Mouse (Mus musculus): Measurements from ENCODE around the gene Ormdl3. TPM values are rescaled to one million over a fixed set of nuclear protein-coding genes. Genes with fewer than 3 reads are reported as not detected.

Ormdl3 gene
- polyA plus RNA-seq, 2 experiments = 12.9 to 76.8 TPM

DNA sequence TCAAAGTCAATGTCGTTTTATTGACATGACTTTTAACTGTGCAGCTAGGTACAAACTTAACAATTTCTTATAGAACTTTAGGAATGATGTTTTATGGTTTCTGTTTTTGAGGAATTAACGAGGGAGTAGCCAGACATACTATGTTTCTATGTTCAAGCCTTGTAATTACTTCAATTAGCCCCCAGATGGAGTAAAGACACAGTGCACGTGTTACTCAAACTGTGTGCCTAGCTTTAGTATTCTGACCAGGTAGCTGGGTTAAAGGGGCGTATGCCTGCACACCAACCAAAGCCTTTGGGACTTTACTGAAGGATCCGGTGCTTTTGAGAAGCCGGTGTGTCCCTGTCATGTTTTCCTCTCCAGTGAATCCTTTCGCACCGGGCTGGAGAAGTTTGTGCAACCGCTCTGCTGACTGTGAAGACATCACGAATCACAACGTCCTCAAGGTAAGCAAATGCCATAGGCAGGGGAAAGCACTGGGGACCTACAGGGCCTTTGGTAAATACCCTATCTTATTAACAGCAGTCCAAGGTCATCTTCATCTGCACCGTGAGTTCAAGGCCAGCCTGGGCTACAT lies 32.0 kb downstream of the Ormdl3 start:
- no peak for ATAC-seq (ENCODE audit: low FRiP score, low read depth)
- WGBS = 62% methylated on average over 12 of the region's 12 CpGs
- H3K9me3 ChIP-seq (ENCODE audit: control insufficient read depth, low read length) = no peaks in the 10 kb centered on the region
- H3K4me3 ChIP-seq (replicated peaks; ENCODE audit: low read length) = no peak overlapping the region
- H3K4me2 ChIP-seq (replicated peaks; ENCODE audit: low read depth, low read length, severe bottlenecking) = no peak overlapping the region
- no peak overlapping the region for H3K9ac ChIP-seq (ENCODE audit: low read depth, low read length, severe bottlenecking)
- peaks cover 5% of the 10 kb centered on the region; the same call in 1 of the 2 replicates for H3K4me1 ChIP-seq (ENCODE audit: control insufficient read depth, insufficient read depth, low read length)
- H3K36me3 ChIP-seq (ENCODE audit: control insufficient read depth, insufficient read depth, low read length) = no peaks in the 10 kb centered on the region
- DNase-seq (ENCODE audit: low spot score) = no peak
- H3K27me3 ChIP-seq (ENCODE audit: control insufficient read depth, insufficient read depth, low read length) = peaks cover 3% of the 10 kb centered on the region
- H3K27ac ChIP-seq (replicated peaks; ENCODE audit: low read depth, low read length) = no peak overlapping the region
- no peak for TF ChIP-seq POLR2A (IDR thresholded peaks at IDR 0.05; ENCODE audit: borderline replicate concordance, extremely low read depth, insufficient read depth, insufficient read length)

DNA sequence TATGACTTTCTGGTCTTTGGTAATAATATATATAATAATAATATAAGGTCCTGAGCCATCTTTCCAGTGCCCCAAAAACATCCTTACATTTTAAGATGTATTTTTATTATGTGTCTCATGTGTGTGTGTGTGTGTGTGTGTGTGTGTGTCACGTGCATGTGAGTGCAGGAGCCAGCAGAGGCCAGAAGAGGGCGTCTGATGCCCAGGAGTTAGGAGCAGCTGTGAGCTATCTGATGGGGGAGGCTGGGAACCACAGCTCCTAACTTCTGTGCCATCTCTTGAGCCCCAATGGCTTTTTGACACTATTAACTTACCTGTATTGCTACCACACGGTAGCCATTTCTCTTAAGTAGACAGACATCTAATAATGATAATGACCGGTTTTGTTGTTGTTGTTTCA lies 33.2 kb downstream of the Ormdl3 start:
- DNase-seq (ENCODE audit: low spot score) = no peak

DNA sequence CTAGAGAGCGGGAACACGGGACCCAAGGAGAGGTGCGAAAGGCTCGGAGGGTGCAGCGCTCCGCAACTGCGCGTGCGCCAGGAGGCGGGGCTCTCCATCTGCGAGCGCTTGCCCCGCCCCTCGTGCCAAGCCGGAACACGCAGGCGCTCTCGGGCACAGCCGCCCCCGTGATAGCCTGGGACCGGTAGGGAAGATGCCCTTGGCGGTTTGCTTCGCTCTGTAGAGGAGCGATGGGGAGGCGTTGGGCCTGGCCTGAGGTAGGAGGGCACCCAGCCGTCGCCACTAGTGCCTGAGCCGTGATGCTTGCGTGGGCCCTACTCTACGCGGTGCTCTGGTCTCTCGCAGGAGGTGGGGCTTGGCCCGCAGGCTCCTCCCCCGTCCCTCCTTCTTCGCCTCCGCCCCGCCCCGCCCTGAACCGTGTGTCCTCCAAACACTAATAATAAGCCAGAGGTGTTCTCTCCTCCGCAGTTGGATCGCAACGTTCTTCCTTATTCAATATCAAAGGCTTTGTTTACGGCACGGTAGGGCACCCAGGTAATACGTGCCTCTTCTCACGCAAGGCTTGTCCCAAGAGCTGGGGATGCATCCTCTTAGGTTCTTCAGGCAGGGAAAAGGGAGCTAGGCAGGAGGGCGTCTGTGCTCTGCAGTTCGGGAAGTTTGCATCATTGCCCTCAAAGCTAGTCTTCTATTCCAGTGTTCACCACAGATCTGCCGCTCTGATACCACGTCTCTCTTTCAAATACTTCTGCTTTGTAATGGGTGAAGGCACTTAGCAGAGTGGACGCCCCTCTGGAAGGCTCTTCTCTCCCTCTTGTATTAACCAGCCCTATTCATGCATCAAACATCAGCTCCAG lies 36.0 kb downstream of the Ormdl3 start, which contains the start of gene Zpbp2:
Zpbp2 (plus strand) TSS at position 123 of the 854 bp plus-strand sequence.
- Histone ChIP-seq H3K4me3 (replicated peaks; ENCODE audit: low read length) (peak within 1 kb of the TSS; percentile 66), H3K4me2 (replicated peaks; ENCODE audit: low read depth, low read length, severe bottlenecking) (peak within 1 kb of the TSS; percentile 75), H3K27ac (replicated peaks; ENCODE audit: low read depth, low read length) (peak within 1 kb of the TSS; percentile 45; the same call in 1 of the 2 replicates), H3K4me1 (ENCODE audit: control insufficient read depth, insufficient read depth, low read length) (peaks cover 5% of the 10 kb centered on the region; the same call in 1 of the 2 replicates), H3K36me3 (ENCODE audit: control insufficient read depth, insufficient read depth, low read length) (no peaks in the 10 kb centered on the region), H3K27me3 (ENCODE audit: control insufficient read depth, insufficient read depth, low read length) (peaks cover 39% of the 10 kb centered on the region), H3K9me3 (ENCODE audit: control insufficient read depth, low read length) (no peaks in the 10 kb centered on the region), H3K9ac (ENCODE audit: low read depth, low read length, severe bottlenecking) (peak within 1 kb of the TSS; percentile 57)
- peak; percentile 97 for ATAC-seq (ENCODE audit: low FRiP score, low read depth)
- peak; percentile 90 for DNase-seq (ENCODE audit: low spot score)
- 0 out of 2 replicates have a peak, but pooled peaks have one; percentile 48 for TF ChIP-seq POLR2A (IDR thresholded peaks at IDR 0.05; ENCODE audit: borderline replicate concordance, extremely low read depth, insufficient read depth, insufficient read length)
- under 1% methylated on average over 46 of the region's 51 CpGs for WGBS

More for the DNA sequence above, 33.2 kb downstream of the Ormdl3 start:
- ATAC-seq (ENCODE audit: low FRiP score, low read depth) = no peak
- peaks cover 5% of the 10 kb centered on the region; the same call in 1 of the 2 replicates for H3K4me1 ChIP-seq (ENCODE audit: control insufficient read depth, insufficient read depth, low read length)
- H3K27ac ChIP-seq (replicated peaks; ENCODE audit: low read depth, low read length) = no peak overlapping the region
- no peaks in the 10 kb centered on the region for H3K36me3 ChIP-seq (ENCODE audit: control insufficient read depth, insufficient read depth, low read length)
- peaks cover 16% of the 10 kb centered on the region for H3K27me3 ChIP-seq (ENCODE audit: control insufficient read depth, insufficient read depth, low read length)
- no peak overlapping the region for H3K9ac ChIP-seq (ENCODE audit: low read depth, low read length, severe bottlenecking)
- H3K9me3 ChIP-seq (ENCODE audit: control insufficient read depth, low read length) = no peaks in the 10 kb centered on the region
- TF ChIP-seq POLR2A (IDR thresholded peaks at IDR 0.05; ENCODE audit: borderline replicate concordance, extremely low read depth, insufficient read depth, insufficient read length) = no peak
- H3K4me2 ChIP-seq (replicated peaks; ENCODE audit: low read depth, low read length, severe bottlenecking) = no peak overlapping the region
- H3K4me3 ChIP-seq (replicated peaks; ENCODE audit: low read length) = no peak overlapping the region
- 94% methylated on average over 4 of the region's 4 CpGs for WGBS

- DNase-seq (ENCODE audit: low spot score) = no peak
- H3K4me3 ChIP-seq (replicated peaks; ENCODE audit: low read length) = peak overlapping the region; percentile 66
- H3K27ac ChIP-seq (replicated peaks; ENCODE audit: low read depth, low read length) = no peak overlapping the region
- H3K4me1 ChIP-seq (ENCODE audit: control insufficient read depth, insufficient read depth, low read length) = peaks cover 5% of the 10 kb centered on the region; the same call in 1 of the 2 replicates
- peaks cover 47% of the 10 kb centered on the region for H3K27me3 ChIP-seq (ENCODE audit: control insufficient read depth, insufficient read depth, low read length)
- 17% methylated on average over 20 of the region's 20 CpGs for WGBS
- no peak for ATAC-seq (ENCODE audit: low FRiP score, low read depth)
- H3K9me3 ChIP-seq (ENCODE audit: control insufficient read depth, low read length) = no peaks in the 10 kb centered on the region
- no peaks in the 10 kb centered on the region for H3K36me3 ChIP-seq (ENCODE audit: control insufficient read depth, insufficient read depth, low read length)
- TF ChIP-seq POLR2A (IDR thresholded peaks at IDR 0.05; ENCODE audit: borderline replicate concordance, extremely low read depth, insufficient read depth, insufficient read length) = no peak
- peak overlapping the region; percentile 75 for H3K4me2 ChIP-seq (replicated peaks; ENCODE audit: low read depth, low read length, severe bottlenecking)
- H3K9ac ChIP-seq (ENCODE audit: low read depth, low read length, severe bottlenecking) = peak overlapping the region; percentile 57; the same call in 1 of the 2 replicates
Observed at GRCm38 (mm10) chr11:98550311-98550974, 36.7 kb downstream of the Ormdl3 start.

DNA sequence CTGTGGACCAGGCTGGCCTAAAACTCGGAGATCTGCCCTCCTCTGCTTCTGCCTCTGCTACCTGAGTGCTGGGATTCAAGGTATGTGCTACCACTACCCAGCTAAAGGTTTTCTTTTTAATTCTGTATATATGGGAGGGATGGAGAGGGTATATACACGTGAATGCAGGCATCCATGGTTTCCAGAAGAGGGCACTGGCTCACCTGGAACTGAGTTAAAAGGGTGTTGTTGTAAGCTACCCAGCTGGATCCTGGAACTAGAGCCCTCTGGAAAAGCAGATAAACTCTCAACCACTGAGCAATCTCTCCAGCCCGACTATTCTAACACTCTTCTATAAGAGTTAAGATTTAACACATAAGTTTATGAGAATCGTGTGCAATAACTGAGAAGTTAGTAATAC lies 37.8 kb downstream of the Ormdl3 start:
- H3K36me3 ChIP-seq (ENCODE audit: control insufficient read depth, insufficient read depth, low read length) = no peaks in the 10 kb centered on the region
- H3K27me3 ChIP-seq (ENCODE audit: control insufficient read depth, insufficient read depth, low read length) = peaks cover 50% of the 10 kb centered on the region
- H3K4me3 ChIP-seq (replicated peaks; ENCODE audit: low read length) = no peak overlapping the region
- H3K9ac ChIP-seq (ENCODE audit: low read depth, low read length, severe bottlenecking) = no peak overlapping the region
- no peak for DNase-seq (ENCODE audit: low spot score)
- 69% methylated on average over 4 of the region's 4 CpGs for WGBS
- H3K4me2 ChIP-seq (replicated peaks; ENCODE audit: low read depth, low read length, severe bottlenecking) = no peak overlapping the region
- no peak overlapping the region for H3K27ac ChIP-seq (replicated peaks; ENCODE audit: low read depth, low read length)
- H3K9me3 ChIP-seq (ENCODE audit: control insufficient read depth, low read length) = no peaks in the 10 kb centered on the region
- no peak for TF ChIP-seq POLR2A (IDR thresholded peaks at IDR 0.05; ENCODE audit: borderline replicate concordance, extremely low read depth, insufficient read depth, insufficient read length)
- H3K4me1 ChIP-seq (ENCODE audit: control insufficient read depth, insufficient read depth, low read length) = peaks cover 5% of the 10 kb centered on the region; the same call in 1 of the 2 replicates
- ATAC-seq (ENCODE audit: low FRiP score, low read depth) = no peak

Measured in limb, embryonic 14.5 days (tissue).